Mouse (Mus musculus): Measurements from ENCODE around the gene Jagn1.

The Jagn1 gene

DNA sequence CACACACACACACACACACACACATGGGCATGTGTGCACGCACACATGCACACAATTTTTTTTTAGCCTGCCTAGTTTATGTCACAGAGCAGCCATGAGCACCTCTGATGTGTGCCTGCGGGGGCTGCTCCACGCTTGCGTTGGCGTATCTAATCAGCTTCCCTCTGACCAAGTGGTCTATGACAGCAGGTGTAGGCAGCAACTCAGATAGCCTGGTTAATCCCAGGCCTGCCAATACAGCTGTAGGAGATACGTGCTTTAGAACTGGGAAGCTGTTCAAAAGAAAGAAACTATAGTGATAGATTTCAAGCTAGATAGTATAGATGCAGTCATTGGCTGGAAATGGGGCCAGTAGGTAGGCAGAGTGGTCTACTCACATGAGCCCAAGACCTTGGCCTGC lies 31.3 kb downstream of the Jagn1 start:
- no peak for DNase-seq (ENCODE audit: low read depth, low spot score)

DNA sequence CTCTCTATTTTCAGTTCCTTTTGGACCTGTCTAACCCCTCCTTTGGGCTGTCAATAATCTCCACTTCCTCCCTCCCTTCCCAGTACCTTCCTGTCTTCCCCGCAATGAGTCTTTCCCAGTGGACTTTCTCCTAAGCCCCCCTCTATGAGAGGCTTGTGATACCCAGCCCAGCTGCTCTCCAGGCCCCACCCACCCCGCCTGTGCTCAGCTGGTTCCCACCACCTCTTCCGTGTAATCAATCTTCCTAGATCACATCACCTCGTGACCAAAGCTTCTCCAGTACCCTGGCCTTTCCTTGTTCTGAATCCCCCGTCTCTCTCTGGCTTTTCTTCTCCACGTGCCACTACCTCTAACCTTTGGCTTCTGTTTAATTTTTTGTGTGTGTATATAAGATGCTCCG lies 35.0 kb downstream of the Jagn1 start:
- DNase-seq (ENCODE audit: low read depth, low spot score) = no peak

DNA sequence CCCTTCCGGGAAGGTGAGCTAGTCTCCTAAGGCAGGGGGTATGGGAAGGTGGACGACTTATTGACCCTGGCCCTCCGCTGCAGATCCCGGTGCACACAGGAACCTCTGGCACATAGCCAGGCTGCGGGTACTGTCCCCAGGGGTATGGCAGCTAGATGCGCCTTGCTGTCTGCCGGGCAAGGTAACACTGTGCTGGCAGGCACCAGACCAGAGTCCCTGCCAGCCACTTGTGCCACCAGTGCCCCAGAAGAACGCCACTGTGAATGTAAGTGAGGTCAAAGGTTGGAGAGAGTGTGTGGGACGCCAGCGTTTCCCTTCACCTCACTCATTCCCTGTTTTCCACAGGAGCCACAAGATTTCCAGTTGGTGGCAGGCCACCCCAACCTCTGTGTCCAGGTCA lies 36.5 kb downstream of the Jagn1 start:
- no peak for DNase-seq (ENCODE audit: low read depth, low spot score)

DNA sequence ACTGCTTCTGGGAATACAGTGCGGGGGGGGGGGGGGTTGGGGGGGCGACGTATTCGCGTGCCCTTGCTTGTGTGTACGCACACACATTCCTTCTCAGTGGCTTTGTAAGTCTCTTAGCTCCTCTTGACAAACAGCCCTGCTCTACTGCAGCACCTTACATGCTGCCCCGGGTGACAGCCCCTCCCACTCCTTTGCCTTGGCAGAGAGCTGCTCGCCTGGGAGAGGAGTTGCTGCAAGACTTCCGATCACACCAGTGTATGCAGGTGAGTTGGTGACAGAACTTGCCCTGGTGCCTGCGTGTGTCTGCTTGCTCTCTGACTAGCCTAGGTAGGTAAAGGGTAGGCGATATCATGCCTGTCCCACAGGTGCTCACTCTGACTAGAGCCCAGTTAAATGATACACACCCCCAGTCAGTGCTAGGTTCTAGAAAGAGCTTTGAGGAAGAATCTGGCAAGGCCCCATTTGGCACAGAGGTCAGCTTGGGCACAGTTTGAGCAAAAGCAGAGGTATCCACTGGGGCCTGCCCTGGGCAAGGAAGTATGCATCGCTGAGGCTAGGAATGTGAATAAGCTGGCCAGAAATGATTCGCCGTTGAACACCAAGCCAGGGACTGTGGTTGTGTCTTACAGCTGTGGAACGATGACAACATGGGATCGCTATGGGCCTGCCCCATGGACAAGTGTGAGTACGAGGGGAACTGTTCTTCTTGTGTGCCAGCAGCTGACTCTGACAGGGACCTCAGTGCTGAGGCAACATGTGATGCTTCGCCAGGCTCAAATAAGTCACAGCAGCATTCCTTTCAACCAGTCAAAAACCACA lies 38.4 kb downstream of the Jagn1 start:
- no peak for DNase-seq (ENCODE audit: low read depth, low spot score)

DNA sequence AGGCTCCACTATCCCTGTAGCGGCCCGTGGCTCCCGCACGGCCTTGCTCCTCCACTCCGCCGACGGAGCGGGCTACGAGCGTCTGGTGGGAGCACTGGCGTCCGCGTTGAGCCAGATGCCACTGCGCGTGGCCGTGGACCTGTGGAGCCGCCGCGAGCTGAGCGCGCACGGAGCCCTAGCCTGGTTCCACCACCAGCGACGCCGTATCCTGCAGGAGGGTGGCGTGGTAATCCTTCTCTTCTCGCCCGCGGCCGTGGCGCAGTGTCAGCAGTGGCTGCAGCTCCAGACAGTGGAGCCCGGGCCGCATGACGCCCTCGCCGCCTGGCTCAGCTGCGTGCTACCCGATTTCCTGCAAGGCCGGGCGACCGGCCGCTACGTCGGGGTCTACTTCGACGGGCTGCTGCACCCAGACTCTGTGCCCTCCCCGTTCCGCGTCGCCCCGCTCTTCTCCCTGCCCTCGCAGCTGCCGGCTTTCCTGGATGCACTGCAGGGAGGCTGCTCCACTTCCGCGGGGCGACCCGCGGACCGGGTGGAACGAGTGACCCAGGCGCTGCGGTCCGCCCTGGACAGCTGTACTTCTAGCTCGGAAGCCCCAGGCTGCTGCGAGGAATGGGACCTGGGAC lies 40.2 kb downstream of the Jagn1 start:
- DNase-seq (ENCODE audit: low read depth, low spot score) = peak; percentile 76

DNA sequence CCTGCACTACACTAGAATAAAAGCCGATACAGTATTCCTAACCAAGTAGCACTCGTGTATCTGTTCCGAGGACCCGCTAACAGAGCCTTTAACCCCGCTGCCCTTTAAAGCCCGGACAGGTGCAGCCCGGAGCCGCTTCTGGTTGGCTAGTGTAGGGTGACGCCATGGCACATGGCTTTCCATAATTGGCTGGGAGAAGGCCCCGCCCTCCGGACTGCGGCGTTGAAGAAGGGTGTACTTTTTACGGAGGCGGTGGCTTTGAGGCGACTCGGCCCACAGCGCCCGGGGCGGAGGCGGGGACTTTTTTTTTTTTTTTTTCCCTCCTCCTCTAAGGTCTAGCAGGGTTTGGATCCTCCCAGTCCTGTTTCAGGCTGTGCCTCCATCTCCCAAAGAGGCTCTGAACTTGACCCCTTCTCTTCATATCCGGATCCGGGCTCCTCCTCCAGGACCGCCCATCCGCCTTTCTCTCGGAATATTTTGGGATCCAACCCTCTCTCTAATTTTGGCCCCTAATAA lies 40.8 kb downstream of the Jagn1 start, which contains the start of gene Creld1:
Creld1 (plus strand) TSS at position 198 of the 516 bp plus-strand sequence.
- DNase-seq (ENCODE audit: low read depth, low spot score) = peak; percentile 100

DNA sequence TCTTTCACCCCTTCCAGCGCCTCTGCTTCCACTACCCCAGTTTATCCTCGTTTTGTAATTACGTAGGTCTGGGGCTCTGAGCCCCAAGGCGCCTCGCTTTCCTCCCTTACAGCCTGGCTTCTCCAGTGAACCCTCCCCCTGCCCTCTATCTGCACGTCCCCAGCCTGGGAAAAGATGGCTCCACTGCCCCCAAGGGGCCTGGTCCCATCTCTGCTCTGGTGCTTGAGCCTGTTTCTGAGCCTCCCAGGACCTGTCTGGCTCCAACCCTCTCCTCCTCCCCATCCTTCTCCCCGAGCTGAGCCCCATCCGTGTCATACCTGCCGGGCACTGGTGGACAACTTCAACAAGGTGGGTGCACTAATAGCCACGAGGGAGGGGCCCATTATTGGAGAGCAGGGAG lies 41.4 kb downstream of the Jagn1 start:
- DNase-seq (ENCODE audit: low read depth, low spot score) = peak; percentile 69

DNA sequence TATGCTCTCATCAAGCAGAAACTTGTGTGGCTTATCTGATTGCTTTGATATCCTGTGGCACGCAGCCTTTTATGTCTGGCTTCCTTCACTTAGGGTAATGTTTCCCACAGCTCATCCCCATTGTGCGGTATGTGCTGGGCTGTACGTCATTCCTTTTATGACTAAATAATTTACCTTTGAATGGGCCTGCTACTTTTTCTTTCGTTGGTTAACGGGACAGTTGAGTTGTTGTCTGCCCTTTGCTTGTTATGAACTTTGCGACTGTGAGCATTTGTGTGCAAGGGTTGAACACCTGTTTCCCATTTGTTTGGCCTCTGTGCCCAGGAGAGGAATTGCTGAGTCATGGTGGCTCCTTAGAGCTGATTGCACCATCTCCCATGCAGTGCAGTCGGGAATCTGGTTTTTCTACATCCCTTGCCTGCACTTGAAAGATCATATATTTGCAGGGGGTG lies 44.8 kb downstream of the Jagn1 start:
- peak; percentile 81 for DNase-seq (ENCODE audit: low read depth, low spot score)

DNA sequence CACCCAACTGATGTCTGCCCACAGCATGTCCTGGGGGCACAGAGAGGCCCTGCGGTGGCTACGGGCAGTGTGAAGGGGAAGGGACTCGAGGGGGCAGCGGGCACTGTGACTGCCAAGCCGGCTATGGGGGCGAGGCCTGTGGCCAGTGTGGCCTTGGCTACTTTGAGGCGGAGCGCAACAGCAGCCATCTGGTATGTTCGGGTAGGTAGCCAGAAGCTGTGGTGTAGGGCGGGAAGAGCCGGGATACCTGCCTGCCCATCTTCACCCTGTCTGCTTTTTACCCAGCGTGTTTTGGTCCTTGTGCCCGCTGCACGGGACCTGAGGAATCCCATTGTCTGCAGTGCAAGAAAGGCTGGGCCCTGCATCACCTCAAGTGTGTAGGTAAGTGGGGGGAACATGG lies 47.0 kb downstream of the Jagn1 start:
- no peak for DNase-seq (ENCODE audit: low read depth, low spot score)

DNA sequence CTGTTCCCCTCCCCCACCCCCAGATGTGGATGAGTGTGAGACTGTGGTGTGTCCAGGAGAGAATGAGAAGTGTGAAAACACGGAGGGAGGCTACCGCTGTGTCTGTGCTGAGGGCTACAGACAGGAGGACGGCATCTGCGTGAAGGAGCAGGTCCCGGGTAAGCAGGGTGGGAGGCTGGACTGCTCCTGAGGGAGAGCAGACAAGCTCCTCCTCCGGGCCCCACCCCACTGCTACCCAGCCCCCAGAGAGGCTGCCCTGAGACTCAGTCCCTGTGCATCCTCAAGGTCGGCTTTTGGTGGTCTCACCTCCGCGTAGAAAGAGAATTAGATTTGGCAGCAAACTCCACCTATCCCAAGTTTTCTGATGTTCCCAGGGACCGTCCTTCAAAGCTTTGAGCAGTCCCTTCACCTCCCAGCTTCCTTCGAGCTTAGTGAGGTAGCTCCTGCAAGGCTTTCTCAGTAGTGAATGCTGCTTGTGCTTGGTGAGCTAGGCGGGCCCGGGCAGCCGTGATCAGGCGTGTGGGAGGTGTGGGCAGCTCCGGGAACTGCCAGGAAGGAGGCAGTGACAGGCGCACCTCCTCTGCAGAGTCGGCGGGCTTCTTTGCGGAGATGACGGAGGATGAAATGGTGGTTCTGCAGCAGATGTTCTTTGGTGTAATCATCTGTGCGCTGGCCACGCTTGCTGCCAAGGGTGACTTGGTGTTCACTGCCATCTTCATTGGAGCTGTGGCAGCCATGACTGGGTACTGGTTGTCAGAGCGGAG lies 49.9 kb downstream of the Jagn1 start:
- DNase-seq (ENCODE audit: low read depth, low spot score) = peak; percentile 62

DNA sequence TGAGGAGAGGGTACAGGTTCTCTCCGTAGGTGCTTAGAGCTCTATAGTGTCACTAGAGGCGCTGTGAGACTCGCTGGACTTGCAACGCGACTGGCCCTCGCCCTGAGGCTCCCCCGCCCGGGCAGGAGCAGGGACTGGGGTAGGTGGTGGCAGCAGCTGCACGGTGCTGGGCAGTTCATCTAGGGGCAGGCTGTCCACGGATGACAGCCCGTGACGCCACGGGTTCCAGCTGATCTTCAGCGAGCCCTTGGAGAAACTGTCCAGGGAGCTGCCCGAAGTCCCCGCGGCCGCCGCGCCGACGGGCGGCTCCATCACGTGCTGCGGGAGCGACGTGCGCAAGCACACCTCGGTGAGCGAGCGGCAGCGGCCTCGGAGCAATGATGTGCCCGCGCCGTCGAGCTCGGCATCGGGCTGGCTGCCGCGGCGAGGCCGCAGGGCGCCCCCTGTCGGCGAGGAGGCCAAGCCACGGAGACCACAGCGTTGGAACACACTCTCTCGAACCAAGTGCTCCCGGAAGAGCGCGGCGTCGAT lies 52.0 kb downstream of the Jagn1 start:
- peak; percentile 88 for DNase-seq (ENCODE audit: low read depth, low spot score)

DNA sequence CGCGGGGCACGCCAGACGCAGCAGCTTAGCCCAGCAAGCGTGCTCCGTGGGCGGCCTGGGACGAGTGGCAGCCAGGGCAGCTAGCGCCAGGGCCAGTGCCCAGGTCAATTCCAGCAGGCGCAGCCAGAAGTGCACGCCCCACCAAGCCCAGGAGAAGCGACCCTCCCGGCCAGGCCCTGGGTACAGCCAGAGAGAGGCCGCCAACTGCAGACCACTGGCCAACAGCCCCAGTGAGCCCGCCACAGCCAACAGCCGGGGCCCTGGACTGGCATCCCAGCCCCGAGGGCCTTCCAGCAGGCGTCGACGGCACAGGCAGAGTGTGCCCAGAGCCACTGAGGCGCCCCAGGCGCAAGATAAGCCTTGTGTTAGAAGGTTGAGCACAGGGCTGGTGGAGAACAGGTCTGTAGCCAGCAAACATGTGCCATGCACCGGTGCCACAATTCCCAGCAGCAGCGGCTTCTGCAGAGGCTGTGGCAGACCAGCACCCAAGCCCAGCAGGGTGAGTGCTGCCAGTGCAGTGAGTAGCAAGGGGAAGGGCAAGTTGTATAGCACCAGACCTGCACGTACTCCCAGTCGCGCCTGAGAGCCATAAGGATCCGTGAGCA lies 52.8 kb downstream of the Jagn1 start:
- no peak for DNase-seq (ENCODE audit: low read depth, low spot score)
